Mouse (Mus musculus) heart, adult 2 months (tissue): ENCODE measurements around the gene Mettl24. TPM values are rescaled to one million over a fixed set of nuclear protein-coding genes. Genes with fewer than 3 reads are reported as not detected.

Experiments
- DNase-seq, 2 experiments: peaks; one replicate each; pipeline ENCODE4 v3.0.0; 2021
- H3K27ac ChIP-seq: fragments of 200-600 bp; 2 replicates; pipeline ENCODE4 v1.8.1; 2022
- H3K27me3 ChIP-seq: fragments of 200-500 bp; 2 replicates; pipeline ENCODE4 v1.6.1; 2012; ENCODE audit warnings: mild to moderate bottlenecking, low read length, inconsistent platforms, mixed read lengths; ENCODE audit not compliant: control insufficient read depth, insufficient read depth
- H3K36me3 ChIP-seq: fragments of 200-500 bp; 2 replicates; pipeline ENCODE4 v1.6.1; 2012; ENCODE audit warnings: low read length, inconsistent platforms; ENCODE audit not compliant: control insufficient read depth, insufficient read depth
- H3K4me1 ChIP-seq: fragments of 200-500 bp; 2 replicates; pipeline ENCODE4 v1.6.1; 2011; ENCODE audit warnings: low read length; ENCODE audit not compliant: control insufficient read depth, insufficient read depth
- H3K4me3 ChIP-seq: fragments of 200-600 bp; 2 replicates; pipeline ENCODE4 v1.8.1; 2022
- H3K79me2 ChIP-seq: fragments of 200-500 bp; replicated peaks from 2 replicates; pipeline ENCODE4 v1.6.1; 2012; ENCODE audit warnings: mild to moderate bottlenecking, inconsistent platforms, low read length, moderate library complexity, mixed read lengths; ENCODE audit not compliant: control insufficient read depth, insufficient read depth
- H3K9ac ChIP-seq: fragments of 200-500 bp; 2 replicates; pipeline ENCODE4 v1.6.1; 2012; ENCODE audit warnings: low read depth, mild to moderate bottlenecking, control low read depth, inconsistent platforms, low read length, mixed read lengths
- CTCF ChIP-seq: fragments of 200-600 bp; IDR thresholded peaks from 2 replicates; pipeline ENCODE4 v1.8.1; 2022; ENCODE audit warnings: antibody characterized with exemption, mild to moderate bottlenecking, moderate library complexity
- EP300 ChIP-seq: fragments of 200-500 bp; IDR thresholded peaks from 2 replicates; pipeline ENCODE4 v1.6.1; 2011; ENCODE audit warnings: low read depth, low read length, control low read depth; ENCODE audit not compliant: insufficient read depth
- POLR2A ChIP-seq: fragments of 200-500 bp; IDR thresholded peaks from 2 replicates; pipeline ENCODE4 v1.6.1; 2011; ENCODE audit warnings: mild to moderate bottlenecking, low read depth, low read length, control low read depth; ENCODE audit not compliant: insufficient read depth
- WGBS: fragments of 180-500 bp; shearing (Covaris S2); methylation state at CpG from one replicate; pipeline ENCODE4 v1.1.7; 2018; 5-methylcytosine and 5-hydroxymethylcytosine counted together
- intact Hi-C: fragments of 180-260 bp; cut with DNase I; formaldehyde crosslinking; loops from one replicate; pipeline ENCODE4 v1.15.1; 2025
- polyA plus RNA-seq: library from polyadenylated mRNA; depleted of rRNA; stranded (reverse); fragments of >200 nt; gene quantifications from 2 replicates; pipeline ENCODE4 v1.2.3, GENCODE M21; 2012
- total RNA-seq, 2 experiments: library from RNA; stranded (reverse); gene quantifications; 2 replicates each; pipeline ENCODE4 v1.2.3; 2021

Mettl24 gene
- total and polyA plus RNA-seq, 3 experiments = 0.89 to 1.3 (median 1.2) TPM

DNA sequence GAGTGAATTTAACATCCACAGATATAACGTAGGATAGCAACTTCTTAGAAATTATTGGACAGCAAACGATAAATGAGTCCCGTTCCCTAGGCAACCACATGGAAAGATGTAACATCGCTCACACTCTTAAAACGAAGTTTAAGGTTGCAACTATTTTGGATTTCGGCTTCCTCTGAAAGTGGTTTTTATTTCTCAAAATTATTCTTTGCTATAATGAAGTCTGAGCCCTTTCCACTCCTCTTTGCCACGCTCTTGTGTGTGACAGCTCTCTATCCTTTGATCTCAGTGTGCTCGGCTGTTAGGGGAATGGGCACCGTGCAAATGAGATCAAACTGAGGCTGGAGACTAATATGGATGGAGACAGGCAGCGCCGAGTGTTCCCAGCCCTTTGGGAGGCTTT lies 92.1 kb downstream of the Mettl24 start:
- no peaks in the 10 kb centered on the region; the same call in 1 of the 2 replicates for H3K4me1 ChIP-seq
- no peaks in the 10 kb centered on the region for H3K36me3 ChIP-seq
- no peak overlapping the region for H3K4me3 ChIP-seq
- no peaks in the 10 kb centered on the region for H3K27me3 ChIP-seq
- WGBS = 80% methylated on average over 11 of the region's 11 CpGs
- H3K9ac ChIP-seq = no peak overlapping the region
- no peak overlapping the region for H3K27ac ChIP-seq
- intact Hi-C loops = no loop called here
- H3K79me2 ChIP-seq = no peaks in the 10 kb centered on the region
- no peak for TF ChIP-seq CTCF
- TF ChIP-seq POLR2A = no peak
- TF ChIP-seq EP300 = no peak
- no peak for DNase-seq

DNA sequence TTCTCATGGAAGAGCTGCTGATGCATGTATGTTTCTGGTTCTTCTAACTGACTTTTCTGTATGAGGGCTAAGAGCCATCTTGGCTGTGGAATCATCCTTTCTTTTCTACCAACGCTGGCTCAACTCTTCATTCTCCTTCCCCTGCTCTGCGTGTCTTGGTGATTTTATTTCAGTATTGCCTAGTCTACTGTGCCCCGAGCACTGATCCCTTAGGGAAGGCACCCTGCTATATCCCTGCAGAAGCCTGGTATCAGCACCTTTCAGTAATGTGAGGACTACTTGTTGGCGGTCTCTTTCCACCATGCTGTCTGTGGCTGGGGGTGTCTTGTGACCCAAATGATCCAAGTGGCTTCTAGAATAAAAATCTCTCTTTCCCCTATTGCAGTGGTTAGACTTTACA lies 92.6 kb downstream of the Mettl24 start:
- no peaks in the 10 kb centered on the region for H3K36me3 ChIP-seq
- intact Hi-C loops = no loop called here
- 90% methylated on average over 4 of the region's 4 CpGs for WGBS
- no peak overlapping the region for H3K9ac ChIP-seq
- H3K79me2 ChIP-seq = no peaks in the 10 kb centered on the region
- H3K27ac ChIP-seq = no peak overlapping the region
- H3K4me3 ChIP-seq = no peak overlapping the region
- H3K27me3 ChIP-seq = no peaks in the 10 kb centered on the region
- no peaks in the 10 kb centered on the region; the same call in 1 of the 2 replicates for H3K4me1 ChIP-seq
- TF ChIP-seq CTCF (no peak), POLR2A (no peak)
- no peak for DNase-seq

DNA sequence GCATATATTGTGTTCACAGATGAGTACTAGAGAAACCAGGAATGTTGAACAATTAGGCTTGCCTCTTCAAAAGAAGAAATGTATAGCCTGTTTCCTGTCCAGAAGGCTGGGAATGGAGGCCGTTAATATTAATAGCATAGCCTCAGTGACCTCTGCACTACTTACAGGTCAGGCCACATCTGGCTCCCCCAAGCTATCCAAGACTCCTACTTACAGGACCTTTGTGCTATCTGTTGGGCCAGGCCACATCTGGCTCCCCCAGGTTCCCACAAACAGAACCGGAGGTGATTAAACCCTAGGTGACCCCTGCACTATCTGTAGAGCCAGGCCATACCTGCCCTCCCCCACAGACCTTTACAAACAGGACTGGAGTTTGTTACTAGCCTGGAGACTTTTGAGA lies 94.1 kb downstream of the Mettl24 start:
- no peaks in the 10 kb centered on the region for H3K27me3 ChIP-seq
- intact Hi-C loops = no loop called here
- H3K4me3 ChIP-seq = no peak overlapping the region
- no peaks in the 10 kb centered on the region for H3K79me2 ChIP-seq
- no peaks in the 10 kb centered on the region for H3K36me3 ChIP-seq
- no peak overlapping the region for H3K27ac ChIP-seq
- WGBS = 22% methylated on average over 2 of the region's 2 CpGs
- no peaks in the 10 kb centered on the region; the same call in 1 of the 2 replicates for H3K4me1 ChIP-seq
- no peak overlapping the region for H3K9ac ChIP-seq
- no peak for DNase-seq
- no peak for TF ChIP-seq POLR2A
- TF ChIP-seq CTCF = no peak
- TF ChIP-seq EP300 = no peak

DNA sequence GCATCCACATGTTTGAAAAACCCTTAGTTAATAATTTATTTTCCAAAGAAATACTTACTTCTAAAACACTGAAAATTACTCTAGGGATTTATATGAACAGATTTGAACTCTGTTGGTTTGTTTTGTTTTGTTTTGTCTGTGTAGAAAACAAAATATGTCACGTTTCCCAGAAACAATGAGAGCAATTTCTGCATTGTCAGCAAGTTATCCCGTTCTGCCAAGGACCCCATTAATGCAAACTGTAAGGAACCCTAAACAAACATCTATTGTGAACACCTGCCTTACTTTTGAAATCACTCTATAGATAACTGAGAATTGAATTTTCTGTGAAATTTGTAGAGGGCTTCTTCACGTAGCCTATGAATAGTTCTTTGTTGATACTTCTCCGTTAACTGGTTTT lies 95.4 kb downstream of the Mettl24 start:
- intact Hi-C loops = no loop called here
- H3K27ac ChIP-seq = no peak overlapping the region
- no peak overlapping the region for H3K4me3 ChIP-seq
- H3K9ac ChIP-seq = no peak overlapping the region
- no peak for DNase-seq
- H3K4me1 ChIP-seq = no peaks in the 10 kb centered on the region; the same call in 1 of the 2 replicates
- H3K36me3 ChIP-seq = no peaks in the 10 kb centered on the region
- H3K79me2 ChIP-seq = no peaks in the 10 kb centered on the region
- WGBS = 91% methylated on average over 4 of the region's 4 CpGs
- TF ChIP-seq EP300 (no peak), POLR2A (no peak), CTCF (no peak)
- H3K27me3 ChIP-seq = no peaks in the 10 kb centered on the region

DNA sequence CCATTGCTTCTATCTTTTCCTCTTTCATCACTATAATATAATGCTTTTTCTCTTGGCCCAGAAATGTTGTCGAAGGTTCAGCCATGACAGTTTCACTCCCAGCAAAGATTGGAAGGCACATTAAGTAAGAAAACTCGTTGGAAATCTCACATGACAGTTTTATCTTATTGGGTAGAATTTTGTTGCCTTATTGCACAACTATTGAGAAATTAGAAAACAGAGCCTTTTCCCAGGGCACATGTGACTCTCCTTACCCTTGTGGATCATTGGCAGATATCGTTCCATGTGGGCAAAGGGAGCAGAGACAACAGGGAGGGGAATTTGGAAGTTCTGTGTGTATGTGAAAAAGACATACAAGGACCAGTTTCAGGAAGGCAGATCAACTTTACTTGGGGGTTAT lies 107.3 kb downstream of the Mettl24 start:
- H3K4me1 ChIP-seq = no peaks in the 10 kb centered on the region
- no peak overlapping the region for H3K9ac ChIP-seq
- 76% methylated on average over 3 of the region's 3 CpGs for WGBS
- H3K79me2 ChIP-seq = no peaks in the 10 kb centered on the region
- no peaks in the 10 kb centered on the region for H3K36me3 ChIP-seq
- intact Hi-C loops = no loop called here
- no peak for TF ChIP-seq CTCF
- TF ChIP-seq EP300 = no peak
- TF ChIP-seq POLR2A = no peak
- H3K27me3 ChIP-seq = no peaks in the 10 kb centered on the region
- H3K27ac ChIP-seq = no peak overlapping the region
- no peak for DNase-seq
- H3K4me3 ChIP-seq = no peak overlapping the region

DNA sequence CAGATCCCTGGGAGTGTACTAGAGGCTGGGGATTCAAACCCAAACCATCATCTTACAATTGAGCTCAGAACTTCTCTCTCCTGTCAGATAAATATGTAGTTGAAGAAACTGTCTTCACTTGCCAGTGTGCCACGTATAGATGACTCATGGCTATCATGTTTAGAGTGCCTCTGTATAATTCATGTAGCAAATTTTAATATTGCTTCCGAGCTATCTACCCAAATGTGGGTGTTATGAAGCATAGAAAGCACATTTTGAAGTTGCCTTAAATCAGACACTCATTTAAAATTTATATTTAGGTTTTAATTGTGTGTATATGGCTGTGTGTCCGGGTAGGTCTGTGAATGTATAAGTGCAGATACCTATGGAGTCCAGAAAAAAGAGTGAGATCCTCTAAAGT lies 109.0 kb downstream of the Mettl24 start:
- DNase-seq = no peak
- 77% methylated on average over 3 of the region's 3 CpGs for WGBS

More for the DNA sequence above, 109.0 kb downstream of the Mettl24 start:
- Histone ChIP-seq H3K36me3 (no peaks in the 10 kb centered on the region), H3K27me3 (no peaks in the 10 kb centered on the region), H3K9ac (no peak overlapping the region), H3K4me3 (no peak overlapping the region), H3K4me1 (no peaks in the 10 kb centered on the region), H3K79me2 (no peaks in the 10 kb centered on the region), H3K27ac (no peak overlapping the region)
- TF ChIP-seq POLR2A = no peak
- no peak for TF ChIP-seq EP300
- no peak for TF ChIP-seq CTCF
- intact Hi-C loops = no loop called here
